Mouse (Mus musculus): ENCODE data around the gene Itgb8. TPM values are rescaled to one million over a fixed set of nuclear protein-coding genes. Genes with fewer than 3 reads are reported as not detected.

Gene Itgb8
- 28.2 and 28.9 TPM in 2 replicates for polyA plus RNA-seq (2014; fragmentation: Nextera tagmentation; extraction: Ambion mirVana)

GRCm38 (mm10) chr12:119238696-119239415, at the start of gene Itgb8:
Itgb8 (minus strand) TSS chr12:119238802.
- peak; percentile 86 for DNase-seq (ENCODE audit: low spot score)
- peak within 1 kb of the TSS; percentile 99 for H3K27ac ChIP-seq (ENCODE audit: low read depth, low read length)
- WGBS, result under 1% methylated on average over 29 of the region's 29 CpGs

GRCm38 (mm10) chr12:119276282-119276681, 37.7 kb upstream of the Itgb8 start:
- Histone ChIP-seq H3K36me3 (ENCODE audit: control insufficient read depth, insufficient read depth, low read length) (no peaks in the 10 kb centered on the region), H3K4me3 (ENCODE audit: low read depth, low read length) (no peak overlapping the region), H3K9me3 (ENCODE audit: control insufficient read depth, low read length) (no peaks in the 10 kb centered on the region), H3K27ac (ENCODE audit: low read depth, low read length) (no peak overlapping the region), H3K9ac (ENCODE audit: low read length) (no peak overlapping the region), H3K4me2 (ENCODE audit: low read depth) (no peak overlapping the region), H3K27me3 (ENCODE audit: control insufficient read depth, insufficient read depth, low read length) (no peaks in the 10 kb centered on the region), H3K4me1 (ENCODE audit: control insufficient read depth, insufficient read depth, low read length) (no peaks in the 10 kb centered on the region)
- ATAC-seq (ENCODE audit: insufficient read depth, low FRiP score, low TSS enrichment), result no peak
- WGBS, result 81% methylated on average over 1 of the region's 1 CpGs
- no peak for DNase-seq (ENCODE audit: low spot score)

More at GRCm38 (mm10) chr12:119238696-119239415, at the start of gene Itgb8:
- no peaks in the 10 kb centered on the region for H3K9me3 ChIP-seq (ENCODE audit: control insufficient read depth, low read length)
- peak within 1 kb of the TSS; percentile 92 for H3K9ac ChIP-seq (ENCODE audit: low read length)
- no peaks in the 10 kb centered on the region for H3K36me3 ChIP-seq (ENCODE audit: control insufficient read depth, insufficient read depth, low read length)
- H3K27me3 ChIP-seq (ENCODE audit: control insufficient read depth, insufficient read depth, low read length), result no peaks in the 10 kb centered on the region
- peak; percentile 86 for ATAC-seq (ENCODE audit: insufficient read depth, low FRiP score, low TSS enrichment)
- peak within 1 kb of the TSS; percentile 60 for H3K4me3 ChIP-seq (ENCODE audit: low read depth, low read length)
- peak within 1 kb of the TSS; percentile 87 for H3K4me2 ChIP-seq (ENCODE audit: low read depth)
- H3K4me1 ChIP-seq (ENCODE audit: control insufficient read depth, insufficient read depth, low read length), result no peaks in the 10 kb centered on the region

GRCm38 (mm10) chr12:119273605-119274004, 35.0 kb upstream of the Itgb8 start:
- no peak overlapping the region for H3K9ac ChIP-seq (ENCODE audit: low read length)
- WGBS, result 0% methylated on average over 1 of the region's 1 CpGs
- ATAC-seq (ENCODE audit: insufficient read depth, low FRiP score, low TSS enrichment) (no peak), DNase-seq (ENCODE audit: low spot score) (no peak)
- no peaks in the 10 kb centered on the region for H3K27me3 ChIP-seq (ENCODE audit: control insufficient read depth, insufficient read depth, low read length)
- H3K4me1 ChIP-seq (ENCODE audit: control insufficient read depth, insufficient read depth, low read length), result no peaks in the 10 kb centered on the region
- no peaks in the 10 kb centered on the region for H3K36me3 ChIP-seq (ENCODE audit: control insufficient read depth, insufficient read depth, low read length)
- H3K4me2 ChIP-seq (ENCODE audit: low read depth), result no peak overlapping the region
- H3K9me3 ChIP-seq (ENCODE audit: control insufficient read depth, low read length), result no peaks in the 10 kb centered on the region
- no peak overlapping the region for H3K4me3 ChIP-seq (ENCODE audit: low read depth, low read length)
- no peak overlapping the region for H3K27ac ChIP-seq (ENCODE audit: low read depth, low read length)

GRCm38 (mm10) chr12:119271964-119272363, 33.4 kb upstream of the Itgb8 start:
- Histone ChIP-seq H3K4me3 (ENCODE audit: low read depth, low read length) (no peak overlapping the region), H3K9ac (ENCODE audit: low read length) (no peak overlapping the region), H3K9me3 (ENCODE audit: control insufficient read depth, low read length) (no peaks in the 10 kb centered on the region), H3K4me2 (ENCODE audit: low read depth) (no peak overlapping the region), H3K27me3 (ENCODE audit: control insufficient read depth, insufficient read depth, low read length) (no peaks in the 10 kb centered on the region), H3K27ac (ENCODE audit: low read depth, low read length) (no peak overlapping the region), H3K4me1 (ENCODE audit: control insufficient read depth, insufficient read depth, low read length) (no peaks in the 10 kb centered on the region), H3K36me3 (ENCODE audit: control insufficient read depth, insufficient read depth, low read length) (no peaks in the 10 kb centered on the region)
- DNase-seq (ENCODE audit: low spot score) (no peak), ATAC-seq (ENCODE audit: insufficient read depth, low FRiP score, low TSS enrichment) (no peak)
- 76% methylated on average over 1 of the region's 1 CpGs for WGBS

GRCm38 (mm10) chr12:119270036-119270435, 31.4 kb upstream of the Itgb8 start:
- WGBS, result 78% methylated on average over 2 of the region's 2 CpGs
- no peak for ATAC-seq (ENCODE audit: insufficient read depth, low FRiP score, low TSS enrichment)
- no peak overlapping the region for H3K9ac ChIP-seq (ENCODE audit: low read length)
- H3K9me3 ChIP-seq (ENCODE audit: control insufficient read depth, low read length), result no peaks in the 10 kb centered on the region
- H3K4me3 ChIP-seq (ENCODE audit: low read depth, low read length), result no peak overlapping the region
- no peak for DNase-seq (ENCODE audit: low spot score)
- H3K4me1 ChIP-seq (ENCODE audit: control insufficient read depth, insufficient read depth, low read length), result no peaks in the 10 kb centered on the region
- no peak overlapping the region for H3K27ac ChIP-seq (ENCODE audit: low read depth, low read length)
- no peak overlapping the region for H3K4me2 ChIP-seq (ENCODE audit: low read depth)
- H3K27me3 ChIP-seq (ENCODE audit: control insufficient read depth, insufficient read depth, low read length), result no peaks in the 10 kb centered on the region
- no peaks in the 10 kb centered on the region for H3K36me3 ChIP-seq (ENCODE audit: control insufficient read depth, insufficient read depth, low read length)

- H3K4me2 ChIP-seq (ENCODE audit: low read depth), result no peak overlapping the region
- DNase-seq (ENCODE audit: low spot score) (no peak), ATAC-seq (ENCODE audit: insufficient read depth, low FRiP score, low TSS enrichment) (no peak)
- no peak overlapping the region for H3K9ac ChIP-seq (ENCODE audit: low read length)
- WGBS, result 77% methylated on average over 1 of the region's 1 CpGs
- no peaks in the 10 kb centered on the region for H3K9me3 ChIP-seq (ENCODE audit: control insufficient read depth, low read length)
- H3K36me3 ChIP-seq (ENCODE audit: control insufficient read depth, insufficient read depth, low read length), result no peaks in the 10 kb centered on the region
- H3K27me3 ChIP-seq (ENCODE audit: control insufficient read depth, insufficient read depth, low read length), result no peaks in the 10 kb centered on the region
- H3K4me3 ChIP-seq (ENCODE audit: low read depth, low read length), result no peak overlapping the region
- no peak overlapping the region for H3K27ac ChIP-seq (ENCODE audit: low read depth, low read length)
- no peaks in the 10 kb centered on the region for H3K4me1 ChIP-seq (ENCODE audit: control insufficient read depth, insufficient read depth, low read length)
Measured at GRCm38 (mm10) chr12:119268723-119269122, 30.1 kb upstream of the Itgb8 start.

GRCm38 (mm10) chr12:119264506-119264905, 25.9 kb upstream of the Itgb8 start:
- H3K9ac ChIP-seq (ENCODE audit: low read length), result no peak overlapping the region
- no peak overlapping the region for H3K27ac ChIP-seq (ENCODE audit: low read depth, low read length)
- no peak overlapping the region for H3K4me3 ChIP-seq (ENCODE audit: low read depth, low read length)
- no peaks in the 10 kb centered on the region for H3K27me3 ChIP-seq (ENCODE audit: control insufficient read depth, insufficient read depth, low read length)
- WGBS, result 89% methylated on average over 3 of the region's 3 CpGs
- H3K36me3 ChIP-seq (ENCODE audit: control insufficient read depth, insufficient read depth, low read length), result no peaks in the 10 kb centered on the region
- no peak overlapping the region for H3K4me2 ChIP-seq (ENCODE audit: low read depth)
- no peak for ATAC-seq (ENCODE audit: insufficient read depth, low FRiP score, low TSS enrichment)
- no peak for DNase-seq (ENCODE audit: low spot score)
- no peaks in the 10 kb centered on the region for H3K9me3 ChIP-seq (ENCODE audit: control insufficient read depth, low read length)
- H3K4me1 ChIP-seq (ENCODE audit: control insufficient read depth, insufficient read depth, low read length), result no peaks in the 10 kb centered on the region

- 49% methylated on average over 1 of the region's 1 CpGs for WGBS
- H3K9me3 ChIP-seq (ENCODE audit: control insufficient read depth, low read length), result no peaks in the 10 kb centered on the region
- H3K36me3 ChIP-seq (ENCODE audit: control insufficient read depth, insufficient read depth, low read length), result no peaks in the 10 kb centered on the region
- DNase-seq (ENCODE audit: low spot score), result no peak
- no peak overlapping the region for H3K4me3 ChIP-seq (ENCODE audit: low read depth, low read length)
- no peak overlapping the region for H3K27ac ChIP-seq (ENCODE audit: low read depth, low read length)
- H3K27me3 ChIP-seq (ENCODE audit: control insufficient read depth, insufficient read depth, low read length), result no peaks in the 10 kb centered on the region
- H3K9ac ChIP-seq (ENCODE audit: low read length), result no peak overlapping the region
- no peaks in the 10 kb centered on the region for H3K4me1 ChIP-seq (ENCODE audit: control insufficient read depth, insufficient read depth, low read length)
- H3K4me2 ChIP-seq (ENCODE audit: low read depth), result no peak overlapping the region
- no peak for ATAC-seq (ENCODE audit: insufficient read depth, low FRiP score, low TSS enrichment)
Measured at GRCm38 (mm10) chr12:119248581-119248980, 10.0 kb upstream of the Itgb8 start.

GRCm38 (mm10) chr12:119241071-119241470, 2.5 kb upstream of the Itgb8 start:
- H3K9me3 ChIP-seq (ENCODE audit: control insufficient read depth, low read length), result no peaks in the 10 kb centered on the region
- 25% methylated on average over 1 of the region's 1 CpGs for WGBS
- no peaks in the 10 kb centered on the region for H3K36me3 ChIP-seq (ENCODE audit: control insufficient read depth, insufficient read depth, low read length)
- H3K27ac ChIP-seq (ENCODE audit: low read depth, low read length), result no peak overlapping the region
- H3K27me3 ChIP-seq (ENCODE audit: control insufficient read depth, insufficient read depth, low read length), result no peaks in the 10 kb centered on the region
- no peak for DNase-seq (ENCODE audit: low spot score)
- H3K4me1 ChIP-seq (ENCODE audit: control insufficient read depth, insufficient read depth, low read length), result no peaks in the 10 kb centered on the region
- ATAC-seq (ENCODE audit: insufficient read depth, low FRiP score, low TSS enrichment), result no peak
- no peak overlapping the region for H3K4me3 ChIP-seq (ENCODE audit: low read depth, low read length)
- no peak overlapping the region for H3K9ac ChIP-seq (ENCODE audit: low read length)
- H3K4me2 ChIP-seq (ENCODE audit: low read depth), result no peak overlapping the region

Measured in neural tube, embryonic 11.5 days (tissue).